Mouse (Mus musculus) effector memory CD4-positive, alpha-beta T cell, adult 5 months (primary cell): ENCODE results near the gene Smcp. TPM values are rescaled to one million over a fixed set of nuclear protein-coding genes. Genes with fewer than 3 reads are reported as not detected.

Source experiments
- polyA plus RNA-seq: library from polyadenylated mRNA; unstranded; fragments of 100-300 nt; shearing (Covaris generic); gene quantifications from one replicate; pipeline ENCODE4 v1.2.1, GENCODE M21; 2017

Gene Smcp
- polyA plus RNA-seq, result not detected

DNA sequence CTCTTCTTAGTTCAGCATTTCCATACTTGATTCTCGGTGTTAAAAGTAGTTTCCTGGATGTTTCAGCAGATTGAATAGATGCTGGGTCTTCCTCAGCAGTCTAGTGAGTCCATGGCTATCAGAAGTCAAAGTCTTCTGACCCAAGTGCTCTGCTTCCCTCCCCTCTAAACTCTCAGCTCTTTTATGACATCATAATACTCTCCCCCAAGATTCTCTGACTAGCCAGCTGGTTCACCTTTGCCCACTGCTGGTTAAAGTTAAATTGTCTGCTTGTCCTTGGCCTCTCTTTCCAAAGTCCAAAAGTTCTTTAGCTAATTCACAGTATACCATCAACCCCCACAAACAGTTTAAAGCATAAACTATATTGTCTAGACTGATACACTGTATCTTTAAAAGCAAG is at the start of gene Smcp:
Smcp (minus strand) TSS at position 140 of the 400 bp plus-strand sequence.

DNA sequence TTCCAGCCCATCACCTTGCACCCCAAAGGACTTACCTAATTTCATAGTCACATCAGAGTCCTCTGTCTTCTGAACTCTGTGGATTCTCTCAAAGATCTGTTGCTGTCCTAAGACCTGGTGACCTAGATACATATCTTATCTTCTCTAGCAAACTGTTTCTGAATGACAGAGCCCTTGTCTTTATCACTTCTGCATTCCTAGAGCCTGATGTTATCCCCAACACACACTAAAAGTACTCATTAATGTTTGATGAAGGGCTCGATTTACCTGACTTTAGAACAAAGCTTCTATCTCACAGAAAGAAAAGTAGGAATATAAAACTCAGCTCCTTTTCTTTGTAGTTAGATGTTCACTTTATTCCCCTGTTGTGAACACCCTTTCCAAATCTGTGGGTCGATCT is 32.8 kb upstream of the Smcp start, which contains the start of gene Lce6a:
Lce6a (minus strand) TSS at position 101 of the 400 bp plus-strand sequence.

DNA sequence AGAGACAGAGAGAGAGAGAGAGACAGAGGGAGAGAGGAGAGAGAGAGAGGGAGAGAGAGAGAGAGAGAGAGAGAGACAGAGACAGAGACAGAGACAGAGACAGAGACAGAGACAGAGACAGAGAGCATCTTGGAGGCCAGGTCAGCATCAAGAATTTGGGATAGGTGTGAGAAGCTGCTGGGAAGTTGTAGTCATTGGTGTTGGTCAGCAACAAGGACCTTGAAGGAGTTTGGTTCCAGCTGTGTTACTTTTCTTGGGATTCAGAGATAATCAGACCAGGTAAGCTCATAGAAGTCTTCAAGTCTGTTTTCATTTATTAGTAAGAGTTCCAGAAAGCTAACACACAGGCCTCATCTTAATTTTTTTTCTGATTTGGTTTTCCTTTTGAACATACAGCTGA is 18.6 kb upstream of the Smcp start, which contains the start of gene 2210017I01Rik:
2210017I01Rik (minus strand) TSS at position 101 of the 400 bp plus-strand sequence.

DNA sequence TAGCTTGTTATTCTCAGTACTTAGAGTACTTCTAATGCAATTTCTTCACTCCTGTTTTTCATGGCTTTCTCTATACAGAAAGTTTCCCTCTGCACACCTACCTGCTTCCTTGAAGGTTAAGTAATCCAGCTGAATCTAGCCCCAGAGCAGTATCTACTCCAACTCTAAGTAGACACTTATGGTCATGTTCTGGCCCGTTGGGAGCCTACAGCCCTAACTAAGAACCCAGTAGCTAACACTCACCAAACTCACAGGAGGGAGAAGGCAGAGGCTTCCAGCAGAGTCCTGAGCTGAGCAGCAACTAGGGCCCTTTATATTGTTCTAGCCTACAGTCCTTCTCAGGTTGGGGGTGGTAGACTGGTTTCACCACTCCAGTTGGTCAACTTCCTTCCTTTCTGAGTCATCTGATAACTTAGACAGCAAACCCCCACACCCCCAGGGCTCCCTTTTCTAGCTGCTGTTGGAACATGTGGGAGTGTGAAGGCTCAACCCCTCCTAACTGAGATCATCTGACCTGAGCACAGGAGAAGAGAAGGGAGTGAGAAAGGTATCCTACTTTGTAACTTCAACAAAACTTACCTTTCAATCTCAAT is 15.3 kb downstream of the Smcp start, which contains the start of gene Ivl:
Ivl (minus strand) TSS at position 287 of the 593 bp plus-strand sequence.

DNA sequence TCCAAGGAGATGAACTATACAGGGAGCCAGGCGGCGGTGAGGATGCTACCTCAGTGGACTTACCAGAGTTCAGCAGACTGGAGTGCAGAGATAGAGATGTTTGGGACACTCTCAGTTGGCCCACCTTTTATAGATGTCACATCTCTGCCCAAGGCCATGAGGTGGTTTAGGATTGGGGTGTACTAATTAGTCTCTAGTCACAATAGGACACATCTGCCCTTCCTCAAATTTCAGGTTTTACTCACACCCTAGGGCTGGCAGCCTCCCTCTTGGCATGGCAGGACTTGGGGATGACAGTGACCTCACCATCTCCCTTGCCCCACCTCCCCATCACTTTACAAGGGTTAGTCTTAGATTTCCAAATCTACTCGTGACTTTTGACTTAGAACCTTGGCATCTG is 54.4 kb downstream of the Smcp start, which contains the start of gene 2310046K23Rik:
2310046K23Rik (minus strand) TSS at position 101 of the 400 bp plus-strand sequence.

Other genes with a start within 250 kb of the Smcp start
- not detected for gene Sprr2d, start 249.9 kb downstream of the Smcp start, polyA plus RNA-seq
- gene Sprr2e, start 236.9 kb downstream of the Smcp start, polyA plus RNA-seq, result not detected
- not detected for gene Sprr2f, start 223.8 kb downstream of the Smcp start, polyA plus RNA-seq
- not detected for gene Sprr2h, start 203.3 kb downstream of the Smcp start, polyA plus RNA-seq
- gene Sprr2i, start 181.0 kb downstream of the Smcp start, polyA plus RNA-seq, result not detected
- not detected for gene Sprr2j-ps, start 170.9 kb downstream of the Smcp start, polyA plus RNA-seq
- 27.2 TPM for gene Gm9774, start 159.6 kb downstream of the Smcp start, polyA plus RNA-seq
- gene Sprr2k, start 156.4 kb downstream of the Smcp start, polyA plus RNA-seq, result not detected
- not detected for gene Sprr1b, start 150.2 kb downstream of the Smcp start, polyA plus RNA-seq
- not detected for gene Sprr3, start 130.3 kb downstream of the Smcp start, polyA plus RNA-seq
- not detected for gene Sprr1a, start 103.1 kb downstream of the Smcp start, polyA plus RNA-seq
- gene Sprr4, start 88.5 kb downstream of the Smcp start, polyA plus RNA-seq, result not detected
- gene 2310046K23Rik, start 54.5 kb downstream of the Smcp start, polyA plus RNA-seq, result not detected
- not detected for gene Ivl, start 15.3 kb downstream of the Smcp start, polyA plus RNA-seq
- gene 2210017I01Rik, start 18.5 kb upstream of the Smcp start, polyA plus RNA-seq, result not detected
- gene Lce6a, start 32.7 kb upstream of the Smcp start, polyA plus RNA-seq, result not detected
- gene Lce1a1, start 59.3 kb upstream of the Smcp start, polyA plus RNA-seq, result not detected
- not detected for gene Lce1b, start 67.9 kb upstream of the Smcp start, polyA plus RNA-seq
- gene Lce1a2, start 81.3 kb upstream of the Smcp start, polyA plus RNA-seq, result not detected
- gene Lce1c, start 90.2 kb upstream of the Smcp start, polyA plus RNA-seq, result not detected
- gene Lce1d, start 98.2 kb upstream of the Smcp start, polyA plus RNA-seq, result not detected
- gene Lce1e, start 120.1 kb upstream of the Smcp start, polyA plus RNA-seq, result not detected
- gene Lce1f, start 131.4 kb upstream of the Smcp start, polyA plus RNA-seq, result not detected
- not detected for gene Gm38119, start 150.1 kb upstream of the Smcp start, polyA plus RNA-seq
- not detected for gene Lce1g, start 163.3 kb upstream of the Smcp start, polyA plus RNA-seq
- gene Lce1h, start 176.1 kb upstream of the Smcp start, polyA plus RNA-seq, result not detected
- gene Lce1i, start 189.9 kb upstream of the Smcp start, polyA plus RNA-seq, result not detected
- gene Lce1j, start 201.5 kb upstream of the Smcp start, polyA plus RNA-seq, result not detected
- not detected for gene Lce1k, start 218.9 kb upstream of the Smcp start, polyA plus RNA-seq
- gene Kprp, start 238.2 kb upstream of the Smcp start, polyA plus RNA-seq, result not detected